Mouse (Mus musculus) spleen, adult 2 months (tissue): ENCODE measurements around the gene 1700020N01Rik. TPM values are rescaled to one million over a fixed set of nuclear protein-coding genes. Genes with fewer than 3 reads are reported as not detected.
A peak's percentile ranks its signal among the peaks of the same experiment; 100 is the strongest.

Experiments used
- DNase-seq, 2 experiments: peaks; one replicate each; pipeline versions ENCODE4 v3.0.0 to v3.0.0-alpha.2; 2012 to 2021; ENCODE audit warnings: low spot score in 2 of 2, low read depth in 1 of 2
- H3K27ac ChIP-seq: fragments of 200-500 bp; 2 replicates; pipeline ENCODE4 v1.5.1; 2012; ENCODE audit warnings: low read length, inconsistent platforms; ENCODE audit not compliant: insufficient read depth
- H3K27me3 ChIP-seq: fragments of 200-500 bp; 2 replicates; pipeline ENCODE4 v1.6.1; 2012; ENCODE audit warnings: mild to moderate bottlenecking, moderate library complexity, low read length, inconsistent platforms; ENCODE audit not compliant: control insufficient read depth, insufficient read depth
- H3K36me3 ChIP-seq: fragments of 200-500 bp; 2 replicates; pipeline ENCODE4 v1.6.1; 2012; ENCODE audit warnings: mild to moderate bottlenecking, low read length, inconsistent platforms; ENCODE audit not compliant: control insufficient read depth, insufficient read depth
- H3K4me1 ChIP-seq: fragments of 200-500 bp; 2 replicates; pipeline ENCODE4 v1.6.1; 2011; ENCODE audit warnings: inconsistent platforms; ENCODE audit not compliant: control insufficient read depth, insufficient read depth, insufficient read length
- H3K4me3 ChIP-seq: fragments of 200-500 bp; 2 replicates; pipeline ENCODE4 v1.5.1; 2011; ENCODE audit warnings: mild to moderate bottlenecking, inconsistent platforms; ENCODE audit not compliant: insufficient read depth, insufficient read length; ENCODE audit errors: extremely low read depth
- CTCF ChIP-seq: fragments of 200-500 bp; IDR thresholded peaks from 2 replicates; pipeline ENCODE4 v1.5.1; 2011; ENCODE audit warnings: mild to moderate bottlenecking, inconsistent platforms; ENCODE audit not compliant: insufficient read depth, insufficient read length, insufficient replicate concordance; ENCODE audit errors: extremely low read depth
- POLR2A ChIP-seq: fragments of 200-500 bp; IDR thresholded peaks from 2 replicates; pipeline ENCODE4 v1.6.1; 2011; ENCODE audit warnings: low read depth, low read length, inconsistent platforms
- WGBS: fragments of 180-500 bp; shearing (Covaris S2); methylation state at CpG from one replicate; pipeline ENCODE4 v1.1.7; 2018; 5-methylcytosine and 5-hydroxymethylcytosine counted together
- polyA plus RNA-seq: library from polyadenylated mRNA; depleted of rRNA; stranded (reverse); fragments of >200 nt; gene quantifications from 2 replicates; pipeline ENCODE4 v1.2.3, GENCODE M21; 2012

1700020N01Rik gene
- polyA plus RNA-seq, 1 experiment: not detected

DNA sequence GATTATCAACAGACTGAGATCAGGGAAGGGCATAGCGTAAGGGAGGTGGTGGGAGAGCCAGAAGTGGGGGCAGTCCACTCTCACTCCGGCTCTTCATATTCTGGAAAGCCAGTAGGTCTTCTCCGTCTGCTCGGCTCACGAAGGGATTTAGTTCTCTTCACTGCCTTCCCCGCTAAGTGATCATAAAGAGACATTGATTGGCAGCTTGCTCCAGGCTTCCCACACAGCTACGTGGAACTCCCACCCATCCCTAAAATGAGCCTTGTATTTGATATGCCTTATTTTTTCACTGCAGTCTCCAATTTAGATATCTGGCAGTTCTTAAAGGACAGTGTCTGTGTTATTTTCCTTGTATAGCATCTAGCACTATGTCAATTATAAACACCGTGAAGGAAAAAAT lies 11.5 kb downstream of the 1700020N01Rik start:
- WGBS: 93% methylated on average over 8 of the region's 8 CpGs
- TF ChIP-seq CTCF (no peak), POLR2A (no peak)
- no peak for DNase-seq
- Histone ChIP-seq H3K27ac (no peak overlapping the region), H3K4me1 (no peaks in the 10 kb centered on the region), H3K27me3 (no peaks in the 10 kb centered on the region), H3K4me3 (no peak overlapping the region), H3K36me3 (no peaks in the 10 kb centered on the region)

DNA sequence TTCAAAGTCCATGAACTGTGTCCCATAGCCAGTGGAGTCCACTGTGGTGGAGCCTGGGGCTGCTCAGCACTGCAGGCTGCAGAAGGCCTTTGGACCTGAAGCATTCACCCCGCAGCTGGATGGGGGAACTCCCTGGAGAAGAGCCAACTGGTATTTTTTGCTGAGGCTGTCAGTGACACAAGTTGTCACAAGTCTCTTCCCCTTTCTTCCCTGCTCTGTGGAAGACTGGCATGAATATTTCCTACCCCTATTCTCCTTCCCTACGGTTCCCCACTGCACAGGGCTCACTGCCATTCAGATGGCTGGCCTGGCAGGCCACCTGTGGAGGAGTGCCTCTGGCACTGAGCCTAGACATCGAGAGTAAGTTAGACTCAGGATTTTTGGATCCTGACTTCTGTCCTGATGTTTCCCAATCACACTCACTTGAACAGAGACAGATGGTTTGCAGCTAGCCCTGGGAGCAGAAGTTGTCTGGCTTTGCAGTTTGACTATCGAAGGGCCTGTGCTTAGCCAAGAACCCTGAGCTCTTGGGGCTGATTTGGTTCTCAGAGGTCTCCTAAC lies 12.1 kb downstream of the 1700020N01Rik start:
- Histone ChIP-seq H3K4me1 (no peaks in the 10 kb centered on the region), H3K27me3 (no peaks in the 10 kb centered on the region), H3K36me3 (no peaks in the 10 kb centered on the region), H3K4me3 (no peak overlapping the region), H3K27ac (peak overlapping the region; percentile 39; the same call in 1 of the 2 replicates)
- peak in 1 of 2 experiments; percentile 11 for DNase-seq
- 40% methylated on average over 4 of the region's 4 CpGs for WGBS
- TF ChIP-seq CTCF (no peak), POLR2A (no peak)

DNA sequence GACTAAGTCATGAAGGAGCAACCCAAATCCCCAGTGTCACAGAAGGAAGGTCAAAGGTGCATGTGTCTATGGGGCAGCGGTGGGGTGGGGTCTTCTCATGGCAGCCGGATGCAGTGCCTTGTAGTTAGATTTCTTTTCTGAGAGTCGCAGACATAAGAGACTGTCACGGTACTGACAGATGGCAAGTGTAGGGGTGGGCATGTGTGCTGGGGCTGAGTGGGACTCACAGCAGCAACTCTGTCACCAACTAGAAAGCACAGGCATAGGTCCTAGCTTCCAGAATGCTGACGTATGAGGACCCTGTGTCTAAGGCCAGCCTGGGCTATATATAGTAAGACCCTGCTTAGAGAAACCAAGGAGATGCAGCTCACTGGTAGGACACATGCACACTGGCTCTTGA lies 12.7 kb downstream of the 1700020N01Rik start:
- Histone ChIP-seq H3K4me1 (no peaks in the 10 kb centered on the region), H3K4me3 (no peak overlapping the region), H3K27me3 (no peaks in the 10 kb centered on the region), H3K27ac (peak overlapping the region; percentile 39; the same call in 1 of the 2 replicates), H3K36me3 (no peaks in the 10 kb centered on the region)
- 94% methylated on average over 5 of the region's 5 CpGs for WGBS
- no peak for TF ChIP-seq POLR2A
- no peak for TF ChIP-seq CTCF
- no peak for DNase-seq

DNA sequence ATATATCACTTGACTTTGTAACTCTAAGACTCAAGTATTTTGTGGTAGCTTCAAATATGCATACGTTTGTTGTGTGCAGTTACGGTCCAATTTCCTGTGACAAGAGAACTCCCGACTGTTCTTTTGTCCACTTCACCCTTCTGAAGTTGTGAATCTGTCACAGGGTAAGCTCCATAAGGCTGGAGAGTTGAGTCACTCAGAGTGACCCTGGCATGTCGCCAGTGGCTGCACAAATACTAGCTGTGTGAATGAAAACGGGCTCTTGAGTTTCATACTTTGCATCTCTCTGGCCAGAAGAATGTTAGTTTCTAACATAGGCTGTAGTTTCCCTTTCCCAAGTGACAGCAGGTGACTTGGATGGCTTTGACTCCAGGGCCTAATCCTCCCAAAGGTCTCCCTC lies 14.0 kb downstream of the 1700020N01Rik start:
- no peak for TF ChIP-seq POLR2A
- no peak for TF ChIP-seq CTCF
- Histone ChIP-seq H3K36me3 (no peaks in the 10 kb centered on the region), H3K4me1 (no peaks in the 10 kb centered on the region), H3K27me3 (no peaks in the 10 kb centered on the region), H3K4me3 (no peak overlapping the region), H3K27ac (no peak overlapping the region)
- WGBS: 84% methylated on average over 5 of the region's 5 CpGs
- no peak for DNase-seq

DNA sequence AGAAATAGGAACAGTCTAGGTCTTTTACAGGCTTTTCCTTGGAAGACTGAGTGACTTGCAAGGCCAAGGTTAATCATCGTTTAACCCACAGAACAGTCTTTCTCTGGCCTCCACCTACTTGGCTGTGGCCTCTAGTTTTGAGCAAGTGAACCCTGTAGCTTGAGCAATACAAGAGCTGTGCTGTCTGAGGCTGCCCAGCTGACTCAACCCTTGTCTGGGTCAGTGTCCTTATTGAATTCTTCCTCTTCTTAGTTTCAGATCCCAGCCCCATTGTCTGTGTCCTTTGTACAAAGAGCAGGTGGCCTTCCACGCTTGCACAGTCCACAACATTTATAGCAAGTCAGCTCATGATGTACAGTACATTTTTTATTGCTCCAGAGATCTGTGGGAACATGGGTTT lies 16.6 kb downstream of the 1700020N01Rik start:
- H3K4me1 ChIP-seq: no peaks in the 10 kb centered on the region
- no peak for DNase-seq
- no peak for TF ChIP-seq POLR2A
- no peaks in the 10 kb centered on the region for H3K27me3 ChIP-seq
- no peak overlapping the region for H3K27ac ChIP-seq
- no peaks in the 10 kb centered on the region for H3K36me3 ChIP-seq
- no peak overlapping the region for H3K4me3 ChIP-seq
- 65% methylated on average over 2 of the region's 2 CpGs for WGBS

DNA sequence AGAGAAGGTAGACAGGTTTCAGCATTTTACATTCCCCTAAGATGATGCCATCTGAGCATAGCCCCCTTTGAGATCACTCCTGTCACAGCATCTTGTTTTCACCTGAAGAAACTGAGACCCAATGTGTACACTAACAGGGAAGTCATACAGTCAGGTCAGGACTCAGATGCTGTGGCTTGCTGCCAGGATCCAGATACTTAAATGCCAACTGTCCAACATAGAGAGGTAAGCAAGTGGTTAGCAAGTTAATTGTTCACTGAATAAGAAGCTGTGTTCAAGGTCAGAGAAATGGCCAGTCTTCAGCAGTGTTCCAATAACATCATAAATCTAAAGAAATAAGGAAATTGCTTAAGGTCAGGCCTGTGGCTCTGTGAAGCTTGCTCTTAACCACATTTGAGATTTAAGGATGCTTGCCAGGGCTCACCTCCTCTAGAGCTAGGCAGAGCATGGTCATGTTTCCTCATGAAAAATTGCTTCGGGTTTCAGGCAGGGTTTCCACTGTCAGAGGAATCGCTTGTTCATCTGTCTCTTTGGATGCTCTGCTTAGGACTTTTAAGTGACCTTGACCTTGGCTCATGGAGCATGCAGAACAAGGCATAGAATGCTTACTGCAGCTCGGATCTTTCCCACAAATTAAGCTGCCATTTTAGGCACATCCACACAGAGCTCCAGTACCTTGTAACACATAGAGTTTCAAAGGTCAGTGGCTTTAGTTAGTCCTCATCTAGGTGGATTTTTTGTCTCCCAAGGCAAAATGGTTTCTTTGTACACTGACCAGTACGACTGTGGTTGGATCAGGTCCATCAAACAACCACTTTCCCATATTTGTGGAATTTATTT lies 20.3 kb downstream of the 1700020N01Rik start:
- Histone ChIP-seq H3K4me3 (no peak overlapping the region), H3K36me3 (no peaks in the 10 kb centered on the region), H3K27ac (no peak overlapping the region), H3K27me3 (no peaks in the 10 kb centered on the region), H3K4me1 (no peaks in the 10 kb centered on the region)
- whole genome bisulfite sequencing: 64% methylated on average over 4 of the region's 4 CpGs
- TF ChIP-seq POLR2A (no peak), CTCF (no peak)
- no peak for DNase-seq

DNA sequence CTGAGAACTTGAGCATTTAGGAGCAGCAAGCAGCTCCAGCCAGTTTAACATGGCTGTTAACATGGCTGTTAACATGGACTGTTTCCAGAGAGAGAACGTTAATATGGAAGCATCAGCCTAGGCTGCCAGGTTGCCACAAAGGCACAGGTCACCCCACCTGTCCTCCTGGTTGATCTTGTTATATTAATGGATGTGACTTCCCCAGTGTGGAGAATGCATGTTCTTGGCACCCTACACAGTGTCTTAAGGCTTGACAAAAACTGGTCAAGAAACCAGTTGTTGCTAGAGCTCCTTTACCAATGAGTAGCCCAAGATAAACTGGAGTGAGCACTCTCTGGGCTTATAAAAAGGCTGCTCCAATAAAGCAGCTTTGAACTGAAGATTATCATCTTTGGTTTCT lies 21.6 kb downstream of the 1700020N01Rik start:
- peaks cover 2% of the 10 kb centered on the region; the same call in 1 of the 2 replicates for H3K4me1 ChIP-seq
- 90% methylated on average over 1 of the region's 1 CpGs for WGBS
- H3K4me3 ChIP-seq: no peak overlapping the region
- DNase-seq: no peak
- no peaks in the 10 kb centered on the region for H3K27me3 ChIP-seq
- H3K36me3 ChIP-seq: no peaks in the 10 kb centered on the region
- H3K27ac ChIP-seq: no peak overlapping the region
- TF ChIP-seq CTCF (no peak), POLR2A (no peak)
